Mouse (Mus musculus) midbrain, embryonic 16.5 days (tissue): ENCODE results near the gene Fam104a. TPM values are rescaled to one million over a fixed set of nuclear protein-coding genes. Genes with fewer than 3 reads are reported as not detected.

Source experiments
- ATAC-seq: fragments of 200-750 bp; cut with Nextera tagmentation; 2 replicates; pipeline ENCODE4 v1.8.0; 2017; ENCODE audit warnings: moderate TSS enrichment
- H3K27ac ChIP-seq: fragments of 300-500 bp; sonication (generic); 2 replicates; pipeline ENCODE4 v1.5.1; 2014; ENCODE audit warnings: mild to moderate bottlenecking, low read length, mixed read lengths
- H3K27me3 ChIP-seq: fragments of 300-500 bp; sonication (generic); 2 replicates; pipeline ENCODE4 v1.6.1; 2014; ENCODE audit warnings: low read depth, low read length, mixed read lengths; ENCODE audit not compliant: control insufficient read depth, insufficient read depth
- H3K36me3 ChIP-seq: fragments of 300-500 bp; sonication (generic); 2 replicates; pipeline ENCODE4 v1.6.1; 2014; ENCODE audit warnings: mild to moderate bottlenecking, low read length, moderate library complexity, mixed read lengths; ENCODE audit not compliant: control insufficient read depth, insufficient read depth
- H3K4me1 ChIP-seq: fragments of 300-500 bp; sonication (generic); 2 replicates; pipeline ENCODE4 v1.6.1; 2014; ENCODE audit warnings: mild to moderate bottlenecking, low read length, mixed read lengths; ENCODE audit not compliant: control insufficient read depth, insufficient read depth
- H3K4me2 ChIP-seq: fragments of 300-500 bp; sonication (generic); 2 replicates; pipeline ENCODE4 v1.6.1; 2014; ENCODE audit warnings: mild to moderate bottlenecking, low read length, mixed read lengths
- H3K4me3 ChIP-seq: fragments of 300-500 bp; sonication (generic); 2 replicates; pipeline ENCODE4 v1.5.1; 2014; ENCODE audit warnings: low read depth, mild to moderate bottlenecking, low read length, moderate library complexity, mixed read lengths
- H3K9ac ChIP-seq: fragments of 300-500 bp; sonication (generic); 2 replicates; pipeline ENCODE4 v1.6.1; 2014; ENCODE audit warnings: low read depth, low read length, mixed read lengths
- H3K9me3 ChIP-seq: fragments of 300-500 bp; sonication (generic); replicated peaks from 2 replicates; pipeline ENCODE4 v1.6.1; 2014; ENCODE audit warnings: mild to moderate bottlenecking, low read length, mixed read lengths; ENCODE audit not compliant: control insufficient read depth, poor library complexity, severe bottlenecking
- WGBS: fragments of 180-500 bp; shearing (Covaris S2); extraction: QIAGEN DNeasy Blood & Tissue Kit; methylation state at CpG from one replicate; pipeline ENCODE4 v1.1.7; 2014; 5-methylcytosine and 5-hydroxymethylcytosine counted together
- polyA plus RNA-seq: library from polyadenylated mRNA; unstranded; fragments of >200 nt; fragmentation: Nextera tagmentation; extraction: Ambion mirVana; gene quantifications from 2 replicates; pipeline ENCODE4 v1.2.1, GENCODE M21; 2015

Fam104a gene
- polyA plus RNA-seq, 1 experiment from 2014 or later: 37.4 TPM

GRCm38 (mm10) chr11:113722405-113723090 lies 38.6 kb upstream of the Fam104a start:
- Histone ChIP-seq H3K27me3 (no peaks in the 10 kb centered on the region), H3K27ac (no peak overlapping the region), H3K9me3 (no peaks in the 10 kb centered on the region), H3K9ac (no peak overlapping the region), H3K36me3 (peaks cover 7% of the 10 kb centered on the region; the same call in 1 of the 2 replicates), H3K4me1 (no peaks in the 10 kb centered on the region), H3K4me3 (no peak overlapping the region), H3K4me2 (no peak overlapping the region)
- no peak for ATAC-seq
- 72% methylated on average over 14 of the region's 14 CpGs for WGBS

DNA sequence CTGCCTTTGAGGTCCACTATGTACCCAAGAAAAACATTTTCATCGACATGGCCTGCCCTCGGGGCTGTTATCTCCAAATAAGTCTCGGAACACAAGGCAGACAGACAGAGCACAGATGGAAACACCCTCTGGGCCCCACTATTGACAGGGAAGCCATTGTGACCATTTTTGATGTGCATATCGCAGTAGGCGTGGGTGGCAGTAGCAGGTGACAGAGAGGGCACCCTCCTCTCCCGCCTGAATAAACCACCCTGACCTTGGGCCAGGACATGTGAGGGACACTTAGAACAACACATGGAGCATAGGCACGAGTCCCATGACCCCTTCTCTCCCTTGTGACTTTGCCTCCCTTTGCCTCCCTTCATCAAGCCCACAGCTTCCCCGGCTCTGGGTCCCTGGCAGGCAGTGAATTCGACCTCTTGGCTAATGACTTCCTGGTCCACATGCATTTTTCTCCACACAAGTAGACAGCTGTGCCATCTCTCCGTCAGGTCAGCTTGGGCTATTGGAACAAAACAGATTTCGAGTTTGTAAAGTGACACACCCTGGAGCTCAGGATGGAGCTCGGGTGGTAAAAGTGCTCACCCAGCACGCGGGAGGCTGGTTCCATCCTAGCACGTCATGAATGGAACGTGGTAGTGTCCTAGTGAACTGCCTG lies 33.9 kb upstream of the Fam104a start:
- H3K4me2 ChIP-seq: no peak overlapping the region

GRCm38 (mm10) chr11:113716132-113716531 lies 32.2 kb upstream of the Fam104a start:
- WGBS: 93% methylated on average over 2 of the region's 2 CpGs
- no peaks in the 10 kb centered on the region for H3K36me3 ChIP-seq
- H3K9ac ChIP-seq: no peak overlapping the region
- no peak for ATAC-seq
- no peaks in the 10 kb centered on the region for H3K27me3 ChIP-seq
- no peak overlapping the region for H3K27ac ChIP-seq
- no peaks in the 10 kb centered on the region for H3K9me3 ChIP-seq
- H3K4me1 ChIP-seq: no peaks in the 10 kb centered on the region
- H3K4me3 ChIP-seq: no peak overlapping the region
- H3K4me2 ChIP-seq: no peak overlapping the region

More for the DNA sequence above, 33.9 kb upstream of the Fam104a start:
- Histone ChIP-seq H3K4me1 (no peaks in the 10 kb centered on the region), H3K27ac (no peak overlapping the region), H3K36me3 (no peaks in the 10 kb centered on the region), H3K9me3 (no peaks in the 10 kb centered on the region), H3K9ac (no peak overlapping the region), H3K4me3 (no peak overlapping the region), H3K27me3 (no peaks in the 10 kb centered on the region)
- no peak for ATAC-seq
- 69% methylated on average over 16 of the region's 16 CpGs for WGBS

GRCm38 (mm10) chr11:113715078-113715674 lies 31.2 kb upstream of the Fam104a start:
- H3K27ac ChIP-seq: no peak overlapping the region
- ATAC-seq: no peak
- no peak overlapping the region for H3K9ac ChIP-seq
- H3K27me3 ChIP-seq: no peaks in the 10 kb centered on the region
- WGBS: 67% methylated on average over 7 of the region's 7 CpGs
- H3K36me3 ChIP-seq: no peaks in the 10 kb centered on the region
- H3K4me3 ChIP-seq: no peak overlapping the region
- peaks cover 7% of the 10 kb centered on the region for H3K4me1 ChIP-seq
- no peaks in the 10 kb centered on the region for H3K9me3 ChIP-seq
- H3K4me2 ChIP-seq: no peak overlapping the region

DNA sequence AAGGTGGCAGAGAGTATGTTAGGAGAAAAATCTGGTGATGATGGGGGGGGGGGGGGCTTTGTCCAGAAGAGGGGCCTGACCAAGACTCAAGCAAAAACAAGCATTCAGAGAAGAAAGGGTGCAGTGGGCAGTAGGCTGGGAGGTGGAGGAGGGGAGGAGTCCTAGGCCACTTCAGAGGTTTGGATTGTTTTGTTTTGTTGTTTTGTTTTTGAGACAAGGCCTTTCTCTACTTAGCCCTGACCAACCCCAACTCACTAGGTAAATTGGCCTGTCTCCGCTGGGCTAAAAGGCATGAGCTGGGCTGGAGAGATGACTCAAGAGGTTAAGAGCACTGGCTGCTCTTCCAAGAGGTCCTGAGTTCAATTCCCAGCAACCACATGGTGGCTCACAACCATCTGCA lies 27.1 kb upstream of the Fam104a start:
- WGBS: 64% methylated on average over 1 of the region's 1 CpGs
- Histone ChIP-seq H3K27me3 (0 out of 2 replicates have a peak, but pooled peaks cover 2% of the 10 kb centered on the region), H3K4me2 (no peak overlapping the region), H3K9ac (no peak overlapping the region), H3K4me3 (no peak overlapping the region), H3K9me3 (no peaks in the 10 kb centered on the region), H3K36me3 (no peaks in the 10 kb centered on the region), H3K4me1 (peaks cover 12% of the 10 kb centered on the region), H3K27ac (no peak overlapping the region)
- no peak for ATAC-seq

- Histone ChIP-seq H3K4me3 (no peak overlapping the region), H3K9me3 (no peaks in the 10 kb centered on the region), H3K4me1 (peaks cover 12% of the 10 kb centered on the region), H3K27ac (peak overlapping the region; percentile 66), H3K4me2 (0 out of 2 replicates have a peak overlapping the region, but pooled peaks have one; percentile 6), H3K9ac (peak overlapping the region; percentile 57), H3K36me3 (no peaks in the 10 kb centered on the region), H3K27me3 (0 out of 2 replicates have a peak, but pooled peaks cover 2% of the 10 kb centered on the region)
- WGBS: 5% methylated on average over 10 of the region's 10 CpGs
- peak; percentile 47 for ATAC-seq
Observed at GRCm38 (mm10) chr11:113710257-113710777, 26.4 kb upstream of the Fam104a start.

GRCm38 (mm10) chr11:113709731-113710256 lies 25.8 kb upstream of the Fam104a start, which contains the start of gene Cpsf4l:
Gene Cpsf4l, minus strand, starts transcription at chr11:113710017.
- H3K9ac ChIP-seq: peak within 1 kb of the TSS; percentile 57
- H3K27ac ChIP-seq: peak within 1 kb of the TSS; percentile 66
- no peaks in the 10 kb centered on the region for H3K36me3 ChIP-seq
- peaks cover 12% of the 10 kb centered on the region for H3K4me1 ChIP-seq
- H3K4me2 ChIP-seq: 0 out of 2 replicates have a peak within 1 kb of the TSS, but pooled peaks have one; percentile 6
- no peak within 1 kb of the TSS for H3K4me3 ChIP-seq
- 5% methylated on average over 11 of the region's 11 CpGs for WGBS
- ATAC-seq: peak; percentile 64
- no peaks in the 10 kb centered on the region for H3K9me3 ChIP-seq
- 0 out of 2 replicates have a peak, but pooled peaks cover 2% of the 10 kb centered on the region for H3K27me3 ChIP-seq

DNA sequence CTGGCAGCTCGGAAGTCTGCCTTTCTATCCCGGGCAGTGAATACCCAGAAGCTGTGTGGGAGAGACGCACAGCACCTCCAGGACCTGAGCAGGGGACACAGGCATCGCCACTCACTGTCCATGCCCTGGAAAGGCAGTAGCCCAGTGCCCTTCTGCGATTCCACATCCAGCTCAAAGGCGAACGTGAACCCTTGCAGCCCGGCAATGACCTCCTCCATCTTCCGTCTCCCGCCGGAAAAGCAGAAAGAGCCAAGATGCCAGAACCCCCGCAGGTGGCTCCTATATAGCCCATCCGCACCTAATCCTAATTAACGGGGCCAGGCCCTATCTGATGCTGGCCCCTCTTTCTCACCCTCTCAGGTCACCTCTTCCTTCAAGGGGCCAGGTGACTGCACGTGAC lies 25.3 kb upstream of the Fam104a start:
- Histone ChIP-seq H3K27me3 (0 out of 2 replicates have a peak, but pooled peaks cover 2% of the 10 kb centered on the region), H3K4me3 (no peak overlapping the region), H3K4me2 (no peak overlapping the region), H3K4me1 (peaks cover 12% of the 10 kb centered on the region), H3K9ac (no peak overlapping the region; the same call in 1 of the 2 replicates), H3K9me3 (no peaks in the 10 kb centered on the region), H3K36me3 (no peaks in the 10 kb centered on the region), H3K27ac (no peak overlapping the region)
- no peak for ATAC-seq
- 18% methylated on average over 15 of the region's 15 CpGs for WGBS
